Mouse (Mus musculus): ENCODE data around the gene Arhgap10. TPM values are rescaled to one million over a fixed set of nuclear protein-coding genes. Genes with fewer than 3 reads are reported as not detected.

Arhgap10 gene
- polyA plus RNA-seq, 1 experiment from 2014 or later: 16.0 TPM

- WGBS: 84% methylated on average over 10 of the region's 10 CpGs
- H3K27ac ChIP-seq: no peak overlapping the region
Measured at GRCm38 (mm10) chr8:77444166-77444870, 73.4 kb downstream of the Arhgap10 start.

DNA sequence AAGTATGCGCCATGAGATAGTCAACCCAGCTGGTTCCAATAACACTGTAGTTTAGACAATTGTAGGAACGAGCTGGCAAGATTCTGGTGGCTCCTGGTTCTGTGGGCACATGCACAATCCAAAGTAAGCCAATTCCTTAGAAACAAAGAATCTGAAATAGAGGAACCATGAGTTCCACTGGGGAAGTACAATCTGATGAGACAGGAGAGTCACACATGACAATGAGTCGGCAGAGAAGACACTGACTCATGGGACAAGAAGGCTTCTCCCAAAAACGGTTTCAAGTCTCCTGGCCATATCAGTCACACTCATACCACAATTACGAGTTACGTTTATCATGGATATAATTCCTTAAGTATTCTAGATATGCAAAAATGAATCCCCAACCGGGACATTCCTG lies 75.3 kb downstream of the Arhgap10 start:
- 0 out of 2 replicates have a peak, but pooled peaks cover 1% of the 10 kb centered on the region for H3K36me3 ChIP-seq
- DNase-seq (ENCODE audit: low spot score): no peak
- no peak overlapping the region for H3K4me3 ChIP-seq
- WGBS: 84% methylated on average over 7 of the region's 7 CpGs
- H3K27me3 ChIP-seq (ENCODE audit: insufficient read depth, poor library complexity, severe bottlenecking): no peaks in the 10 kb centered on the region
- H3K4me1 ChIP-seq (replicated peaks): peaks cover 8% of the 10 kb centered on the region; the same call in 1 of the 2 replicates
- H3K27ac ChIP-seq: no peak overlapping the region
- H3K9me3 ChIP-seq: no peaks in the 10 kb centered on the region

More at GRCm38 (mm10) chr8:77444166-77444870, 73.4 kb downstream of the Arhgap10 start:
- H3K27me3 ChIP-seq (ENCODE audit: insufficient read depth, poor library complexity, severe bottlenecking): no peaks in the 10 kb centered on the region
- H3K4me3 ChIP-seq: no peak overlapping the region
- 0 out of 2 replicates have a peak, but pooled peaks cover 5% of the 10 kb centered on the region for H3K9me3 ChIP-seq
- peaks cover 6% of the 10 kb centered on the region; the same call in 1 of the 2 replicates for H3K36me3 ChIP-seq
- H3K4me1 ChIP-seq (replicated peaks): peaks cover 2% of the 10 kb centered on the region; the same call in 1 of the 2 replicates
- DNase-seq (ENCODE audit: low spot score): no peak

GRCm38 (mm10) chr8:77440913-77441312 lies 76.8 kb downstream of the Arhgap10 start:
- 76% methylated on average over 9 of the region's 9 CpGs for WGBS

DNA sequence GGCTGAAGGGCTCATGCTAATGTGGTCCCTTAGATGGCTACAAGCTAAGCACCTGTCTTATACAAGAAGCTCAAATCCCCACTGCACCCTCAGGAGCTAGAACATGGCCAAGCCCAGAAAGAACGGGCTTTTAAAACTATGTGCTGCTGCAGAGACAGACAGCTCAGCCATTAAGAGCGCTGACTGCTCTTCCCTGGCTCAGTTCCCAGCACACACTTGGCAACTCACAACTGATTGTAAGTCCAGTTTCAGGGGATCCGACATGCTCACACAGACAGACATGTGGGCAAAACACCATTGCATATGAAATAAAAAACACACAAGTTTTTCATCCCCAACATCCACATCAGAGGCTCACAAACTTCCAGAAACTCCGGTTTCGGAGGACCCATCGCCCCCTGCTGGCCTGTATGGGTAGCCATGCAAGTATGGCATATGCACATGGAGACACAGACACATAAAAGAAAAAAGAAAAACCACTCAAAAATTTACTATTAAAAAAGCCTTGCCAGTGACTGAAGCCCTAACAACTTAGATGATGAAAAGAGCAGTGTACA lies 77.4 kb downstream of the Arhgap10 start:
- H3K27ac ChIP-seq: no peak overlapping the region
- whole genome bisulfite sequencing: 87% methylated on average over 6 of the region's 6 CpGs
- H3K4me1 ChIP-seq (replicated peaks): peaks cover 28% of the 10 kb centered on the region
- no peaks in the 10 kb centered on the region for H3K27me3 ChIP-seq (ENCODE audit: insufficient read depth, poor library complexity, severe bottlenecking)
- DNase-seq (ENCODE audit: low spot score): no peak
- no peak overlapping the region for H3K4me3 ChIP-seq
- no peaks in the 10 kb centered on the region for H3K36me3 ChIP-seq
- H3K9me3 ChIP-seq: no peaks in the 10 kb centered on the region

More at GRCm38 (mm10) chr8:77440913-77441312, 76.8 kb downstream of the Arhgap10 start:
- no peak for DNase-seq (ENCODE audit: low spot score)
- no peak overlapping the region for H3K27ac ChIP-seq
- peaks cover 24% of the 10 kb centered on the region for H3K4me1 ChIP-seq (replicated peaks)
- no peaks in the 10 kb centered on the region for H3K27me3 ChIP-seq (ENCODE audit: insufficient read depth, poor library complexity, severe bottlenecking)
- H3K9me3 ChIP-seq: no peaks in the 10 kb centered on the region
- H3K4me3 ChIP-seq: no peak overlapping the region
- H3K36me3 ChIP-seq: no peaks in the 10 kb centered on the region

DNA sequence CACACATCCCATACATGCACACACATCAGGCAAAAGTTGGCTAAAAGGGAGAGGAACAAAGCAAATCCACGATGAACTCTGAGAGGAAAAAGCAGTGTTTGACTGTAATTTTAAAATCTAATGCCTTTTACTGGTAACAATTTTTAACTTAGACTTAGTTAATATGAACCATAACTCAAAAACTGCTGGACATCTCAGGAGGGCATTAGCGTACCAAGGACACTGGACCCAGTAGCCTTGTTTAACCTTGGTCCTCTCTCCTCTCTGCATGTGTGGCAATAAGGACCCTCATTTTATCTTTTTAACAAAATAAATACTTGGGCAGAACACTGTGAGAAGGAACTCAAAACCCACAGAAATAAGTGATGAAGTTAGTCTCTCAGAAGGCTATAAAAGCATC lies 78.1 kb downstream of the Arhgap10 start:
- no peak for DNase-seq (ENCODE audit: low spot score)
- WGBS: 94% methylated on average over 2 of the region's 2 CpGs
- no peaks in the 10 kb centered on the region for H3K27me3 ChIP-seq (ENCODE audit: insufficient read depth, poor library complexity, severe bottlenecking)

GRCm38 (mm10) chr8:77437807-77438493 lies 79.8 kb downstream of the Arhgap10 start:
- 72% methylated on average over 9 of the region's 9 CpGs for WGBS
- no peak for DNase-seq (ENCODE audit: low spot score)
- no peaks in the 10 kb centered on the region for H3K9me3 ChIP-seq
- H3K36me3 ChIP-seq: no peaks in the 10 kb centered on the region
- peaks cover 39% of the 10 kb centered on the region for H3K4me1 ChIP-seq (replicated peaks)
- no peak overlapping the region for H3K4me3 ChIP-seq
- H3K27me3 ChIP-seq (ENCODE audit: insufficient read depth, poor library complexity, severe bottlenecking): no peaks in the 10 kb centered on the region
- H3K27ac ChIP-seq: no peak overlapping the region

More for the DNA sequence above, 78.1 kb downstream of the Arhgap10 start:
- Histone ChIP-seq H3K4me1 (replicated peaks) (peaks cover 28% of the 10 kb centered on the region), H3K27ac (no peak overlapping the region), H3K9me3 (no peaks in the 10 kb centered on the region), H3K4me3 (no peak overlapping the region), H3K36me3 (no peaks in the 10 kb centered on the region)

GRCm38 (mm10) chr8:77436013-77436990 lies 81.5 kb downstream of the Arhgap10 start:
- no peak overlapping the region for H3K27ac ChIP-seq
- no peak overlapping the region for H3K4me3 ChIP-seq
- H3K9me3 ChIP-seq: no peaks in the 10 kb centered on the region
- no peaks in the 10 kb centered on the region for H3K27me3 ChIP-seq (ENCODE audit: insufficient read depth, poor library complexity, severe bottlenecking)
- 33% methylated on average over 15 of the region's 15 CpGs for WGBS
- H3K36me3 ChIP-seq: no peaks in the 10 kb centered on the region
- peaks cover 42% of the 10 kb centered on the region for H3K4me1 ChIP-seq (replicated peaks)
- DNase-seq (ENCODE audit: low spot score): no peak

DNA sequence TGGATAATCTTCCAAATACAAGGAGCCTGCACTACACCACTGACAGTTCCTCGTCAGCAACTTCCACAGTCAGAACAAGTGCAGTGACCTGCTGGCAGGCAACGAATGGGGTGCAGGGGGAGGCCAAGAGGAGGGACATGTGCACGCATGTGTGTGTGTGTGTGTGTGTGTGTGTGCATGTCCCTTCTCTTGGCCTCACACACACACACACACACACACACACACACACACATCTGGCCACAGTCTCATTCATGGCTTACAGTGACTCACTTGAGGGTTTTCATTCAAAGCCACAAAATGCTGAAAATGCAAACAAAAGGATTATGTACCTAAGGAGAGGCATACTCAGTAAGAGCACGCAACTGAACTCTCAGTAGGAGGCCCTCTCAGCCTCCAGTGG lies 84.5 kb downstream of the Arhgap10 start:
- Histone ChIP-seq H3K4me1 (replicated peaks) (peaks cover 42% of the 10 kb centered on the region), H3K27me3 (ENCODE audit: insufficient read depth, poor library complexity, severe bottlenecking) (no peaks in the 10 kb centered on the region), H3K9me3 (no peaks in the 10 kb centered on the region), H3K27ac (0 out of 2 replicates have a peak overlapping the region, but pooled peaks have one; percentile 50), H3K36me3 (no peaks in the 10 kb centered on the region), H3K4me3 (no peak overlapping the region)
- 40% methylated on average over 4 of the region's 4 CpGs for WGBS
- DNase-seq (ENCODE audit: low spot score): no peak

DNA sequence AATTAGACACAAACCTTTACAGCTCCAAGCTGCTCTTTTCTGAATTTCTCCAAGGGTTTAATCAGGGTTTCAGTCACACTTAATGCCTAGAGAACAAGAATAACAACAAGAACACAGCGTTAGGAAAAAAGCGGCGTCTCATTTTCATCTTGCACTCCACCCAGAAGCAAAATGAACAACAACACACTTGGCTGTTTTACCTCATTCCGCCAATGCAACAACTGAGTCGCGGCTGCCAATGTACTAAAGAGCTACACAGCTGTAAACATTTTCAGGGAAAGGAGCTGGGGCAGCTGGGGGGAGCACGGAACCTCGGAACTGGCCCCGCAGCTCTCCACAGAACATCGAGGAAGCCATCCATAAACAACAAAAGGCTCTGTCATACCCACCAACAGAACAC lies 85.0 kb downstream of the Arhgap10 start:
- Histone ChIP-seq H3K27ac (0 out of 2 replicates have a peak overlapping the region, but pooled peaks have one; percentile 16), H3K4me1 (replicated peaks) (peaks cover 37% of the 10 kb centered on the region), H3K27me3 (ENCODE audit: insufficient read depth, poor library complexity, severe bottlenecking) (no peaks in the 10 kb centered on the region), H3K36me3 (no peaks in the 10 kb centered on the region), H3K9me3 (no peaks in the 10 kb centered on the region), H3K4me3 (no peak overlapping the region)
- WGBS: 70% methylated on average over 10 of the region's 10 CpGs
- DNase-seq (ENCODE audit: low spot score): no peak

DNA sequence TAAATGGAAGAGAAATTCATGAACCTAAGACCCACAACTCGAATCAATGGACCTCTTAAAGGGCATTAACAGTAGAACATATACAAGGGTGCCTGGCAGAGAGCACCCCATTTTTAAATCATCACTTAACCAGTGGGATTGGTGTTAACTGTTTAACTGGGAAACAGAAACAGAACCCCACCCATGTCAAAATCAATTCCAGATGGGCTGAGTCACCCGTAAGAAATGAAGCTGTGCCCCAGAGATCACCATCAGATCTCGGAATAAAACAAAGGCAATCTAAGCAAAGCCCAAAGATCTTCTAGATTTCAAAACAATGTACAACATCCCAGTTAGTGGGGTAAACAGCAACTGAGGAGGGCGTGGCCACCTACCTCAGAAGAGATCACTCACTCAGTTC lies 89.3 kb downstream of the Arhgap10 start:
- Histone ChIP-seq H3K36me3 (no peaks in the 10 kb centered on the region), H3K27me3 (ENCODE audit: insufficient read depth, poor library complexity, severe bottlenecking) (no peaks in the 10 kb centered on the region), H3K4me3 (no peak overlapping the region), H3K4me1 (replicated peaks) (peaks cover 17% of the 10 kb centered on the region), H3K9me3 (no peaks in the 10 kb centered on the region), H3K27ac (no peak overlapping the region)
- no peak for DNase-seq (ENCODE audit: low spot score)
- 84% methylated on average over 4 of the region's 4 CpGs for WGBS

GRCm38 (mm10) chr8:77428015-77428414 lies 89.7 kb downstream of the Arhgap10 start:
- Histone ChIP-seq H3K4me1 (replicated peaks) (peaks cover 15% of the 10 kb centered on the region), H3K36me3 (no peaks in the 10 kb centered on the region), H3K4me3 (no peak overlapping the region), H3K27me3 (ENCODE audit: insufficient read depth, poor library complexity, severe bottlenecking) (no peaks in the 10 kb centered on the region), H3K27ac (no peak overlapping the region), H3K9me3 (no peaks in the 10 kb centered on the region)
- no peak for DNase-seq (ENCODE audit: low spot score)
- 77% methylated on average over 6 of the region's 6 CpGs for WGBS

GRCm38 (mm10) chr8:77427438-77427837 lies 90.3 kb downstream of the Arhgap10 start:
- Histone ChIP-seq H3K27me3 (ENCODE audit: insufficient read depth, poor library complexity, severe bottlenecking) (no peaks in the 10 kb centered on the region), H3K27ac (no peak overlapping the region), H3K4me1 (replicated peaks) (peaks cover 11% of the 10 kb centered on the region), H3K9me3 (no peaks in the 10 kb centered on the region), H3K4me3 (no peak overlapping the region), H3K36me3 (no peaks in the 10 kb centered on the region)
- 80% methylated on average over 9 of the region's 9 CpGs for WGBS
- no peak for DNase-seq (ENCODE audit: low spot score)

All from hindbrain, embryonic 10.5 days (tissue).